In genomic region chr6:29473941-29474691, GRCm38 (mm10) we compare ENCODE assay signal across 8 mouse cellular contexts. TPM values are rescaled to one million over a fixed set of nuclear protein-coding genes. Genes with fewer than 3 reads are reported as not detected.
A peak's percentile ranks its signal among the peaks of the same experiment; 100 is the strongest.
DNase-seq lines count a peak whose midpoint lies in the region; ATAC-seq lines count a peak whose summit lies in the region.

No protein-coding gene starts in this region.

- peak; percentile 88 for ATAC-seq in inflammation-experienced regulatory T-cells, adult 6 months
- peak; percentile 99 for ATAC-seq in megakaryocyte progenitor cell, adult 5-6 weeks (replicated peaks; ENCODE audit: poor library complexity)

- DNase-seq in adrenal gland, adult 2 months: peak; percentile 93
- DNase-seq in embryo, embryonic 10.5 days (ENCODE audit: low spot score): peak; percentile 89
- peak; percentile 70 for DNase-seq in gastrocnemius, postnatal 14 days
- DNase-seq in left cerebral cortex, postnatal 10 days (ENCODE audit: extremely low spot score in 1 of 2, low spot score in 2 of 2): peak; percentile 46 to 90
- peak; percentile 86 to 87 for DNase-seq in right cerebral cortex, postnatal 10 days (ENCODE audit: low spot score in 2 of 2)
- DNase-seq in urinary bladder, postnatal 25 days (ENCODE audit: low spot score): peak; percentile 55

- intact Hi-C loops in gastrocnemius, postnatal 14 days (cut with DNase I; ENCODE audit: low total_unique reads): loop anchor here (5.0 kb wide), 1 partner anchor 77 kb away; the partner anchor contains the start of gene Ccdc136
- intact Hi-C loops in left cerebral cortex, postnatal 10 days (cut with DNase I): no loop called here

RNA-seq across cellular contexts. Expression of gene Atp6v1fnb, which starts 2.9 kb away (rescaled TPM):
- under 1 TPM in 1 of 2 experiments, not detected in 1; 0.46 TPM for total RNA-seq in adrenal gland, adult 2 months (2021)
- polyA plus RNA-seq in adrenal gland, adult 2 months (2012; rRNA removed): not detected in 2 replicates
- total RNA-seq in gastrocnemius, postnatal 14 days (2021): not detected
- not detected for polyA plus RNA-seq in inflammation-experienced regulatory T-cells, adult 6 months (2017; shearing (Covaris generic))
- 1 to 10 TPM in 1 of 2 experiments, under 1 TPM in 1; 0.54 to 1.1 TPM for total RNA-seq in left cerebral cortex, postnatal 10 days (2021)
- total RNA-seq in megakaryocyte progenitor cell, adult 5-6 weeks (2015): 0.79 TPM in 1 of 2 replicates, not detected in the other
- total RNA-seq in megakaryocyte progenitor cell, adult 5-6 weeks (2017): not detected in 2 replicates

RNA-seq across cellular contexts. Expression of gene Atp6v1f, which starts 6.6 kb away (rescaled TPM):
- 100 to 1,000 TPM; 221 to 237 TPM for total RNA-seq in adrenal gland, adult 2 months (2021)
- 319 and 344 TPM in 2 replicates for polyA plus RNA-seq in adrenal gland, adult 2 months (2012; rRNA removed)
- total RNA-seq in gastrocnemius, postnatal 14 days (2021): 10 to 100 TPM; 97.8 to 99.2 TPM
- polyA plus RNA-seq in inflammation-experienced regulatory T-cells, adult 6 months (2017; shearing (Covaris generic)): 100 to 1,000 TPM; 332 to 391 (median 358) TPM
- 100 to 1,000 TPM; 246 to 249 TPM for total RNA-seq in left cerebral cortex, postnatal 10 days (2021)
- 205 and 206 TPM in 2 replicates for total RNA-seq in megakaryocyte progenitor cell, adult 5-6 weeks (2015)
- total RNA-seq in megakaryocyte progenitor cell, adult 5-6 weeks (2017): 115 and 159 TPM in 2 replicates

RNA-seq across cellular contexts. Expression of gene Kcp, which starts 33.6 kb away (rescaled TPM):
- 1 to 10 TPM; 1.9 to 2.1 TPM for total RNA-seq in adrenal gland, adult 2 months (2021)
- polyA plus RNA-seq in adrenal gland, adult 2 months (2012; rRNA removed): 6.6 and 8.3 TPM in 2 replicates
- 10 to 100 TPM; 12.4 to 13.8 TPM for total RNA-seq in gastrocnemius, postnatal 14 days (2021)
- under 1 TPM in 1 of 3 experiments, not detected in 2; 0.16 TPM for polyA plus RNA-seq in inflammation-experienced regulatory T-cells, adult 6 months (2017; shearing (Covaris generic))
- 1 to 10 TPM; 6.7 to 8.9 TPM for total RNA-seq in left cerebral cortex, postnatal 10 days (2021)
- 0.05 TPM in 1 of 2 replicates, not detected in the other for total RNA-seq in megakaryocyte progenitor cell, adult 5-6 weeks (2015)
- 0.50 TPM in 1 of 2 replicates, not detected in the other for total RNA-seq in megakaryocyte progenitor cell, adult 5-6 weeks (2017)

RNA-seq across cellular contexts. Expression of gene Flnc, which starts 41.1 kb away (rescaled TPM):
- 1 to 10 TPM; 2.3 to 7.6 TPM for total RNA-seq in adrenal gland, adult 2 months (2021)
- 0.88 and 1.6 TPM in 2 replicates for polyA plus RNA-seq in adrenal gland, adult 2 months (2012; rRNA removed)
- 100 to 1,000 TPM; 267 to 438 TPM for total RNA-seq in gastrocnemius, postnatal 14 days (2021)
- polyA plus RNA-seq in inflammation-experienced regulatory T-cells, adult 6 months (2017; shearing (Covaris generic)): not detected
- total RNA-seq in left cerebral cortex, postnatal 10 days (2021): 1 to 10 TPM; 1.8 to 2.0 TPM
- total RNA-seq in megakaryocyte progenitor cell, adult 5-6 weeks (2015): not detected in 2 replicates
- not detected in 2 replicates for total RNA-seq in megakaryocyte progenitor cell, adult 5-6 weeks (2017)

RNA-seq across cellular contexts. Expression of gene Irf5, which starts 52.3 kb away (rescaled TPM):
- 1 to 10 TPM; 4.9 to 6.6 TPM for total RNA-seq in adrenal gland, adult 2 months (2021)
- 15.0 and 15.1 TPM in 2 replicates for polyA plus RNA-seq in adrenal gland, adult 2 months (2012; rRNA removed)
- 1 to 10 TPM; 1.0 to 1.8 TPM for total RNA-seq in gastrocnemius, postnatal 14 days (2021)
- 10 to 100 TPM; 19.2 to 26.7 (median 20.9) TPM for polyA plus RNA-seq in inflammation-experienced regulatory T-cells, adult 6 months (2017; shearing (Covaris generic))
- 1 to 10 TPM; 3.1 to 3.5 TPM for total RNA-seq in left cerebral cortex, postnatal 10 days (2021)
- total RNA-seq in megakaryocyte progenitor cell, adult 5-6 weeks (2015): 6.1 and 11.5 TPM in 2 replicates
- 14.4 and 18.1 TPM in 2 replicates for total RNA-seq in megakaryocyte progenitor cell, adult 5-6 weeks (2017)

Comparison
In these comparisons a context has a peak if more than half of its experiments do, and no peak if none do; other contexts are left out.
1. Peak in every context shown above with its lines: DNase-seq and ATAC-seq.